Mouse (Mus musculus): ENCODE measurements around the gene Abcc6. TPM values are rescaled to one million over a fixed set of nuclear protein-coding genes. Genes with fewer than 3 reads are reported as not detected.
A peak's percentile ranks its signal among the peaks of the same experiment; 100 is the strongest.

Abcc6 gene
- 0.13 and 0.28 TPM in 2 replicates for polyA plus RNA-seq (2015; fragmentation: Nextera tagmentation; extraction: Ambion mirVana)

- Histone ChIP-seq H3K9ac (peak within 1 kb of the TSS; percentile 8; the same call in 1 of the 2 replicates), H3K36me3 (ENCODE audit: poor library complexity, severe bottlenecking) (no peaks in the 10 kb centered on the region), H3K27ac (no peak within 1 kb of the TSS), H3K4me2 (no peak within 1 kb of the TSS), H3K9me3 (replicated peaks) (no peaks in the 10 kb centered on the region), H3K4me1 (peaks cover 12% of the 10 kb centered on the region), H3K27me3 (peaks cover 8% of the 10 kb centered on the region), H3K4me3 (no peak within 1 kb of the TSS)
- ATAC-seq, result no peak
- 11% methylated on average over 11 of the region's 11 CpGs for WGBS
Measured at GRCm38 (mm10) chr7:46030145-46030488, at the start of gene Abcc6. Gene Abcc6, minus strand, starts transcription at chr7:46030302.

GRCm38 (mm10) chr7:46077675-46078074 is 47.6 kb upstream of the Abcc6 start:
- peak; percentile 78 for ATAC-seq
- peaks cover 96% of the 10 kb centered on the region for H3K36me3 ChIP-seq (ENCODE audit: poor library complexity, severe bottlenecking)
- WGBS, result 67% methylated on average over 12 of the region's 12 CpGs

GRCm38 (mm10) chr7:46076844-46077243 is 46.7 kb upstream of the Abcc6 start:
- 89% methylated on average over 7 of the region's 7 CpGs for WGBS
- Histone ChIP-seq H3K4me3 (no peak overlapping the region), H3K36me3 (ENCODE audit: poor library complexity, severe bottlenecking) (peaks cover 95% of the 10 kb centered on the region), H3K27ac (no peak overlapping the region), H3K4me1 (peaks cover 9% of the 10 kb centered on the region; the same call in 1 of the 2 replicates), H3K9ac (no peak overlapping the region), H3K27me3 (no peaks in the 10 kb centered on the region), H3K9me3 (replicated peaks) (no peaks in the 10 kb centered on the region), H3K4me2 (no peak overlapping the region)
- ATAC-seq, result no peak

More at GRCm38 (mm10) chr7:46077675-46078074, 47.6 kb upstream of the Abcc6 start:
- Histone ChIP-seq H3K27ac (no peak overlapping the region), H3K4me1 (peaks cover 9% of the 10 kb centered on the region; the same call in 1 of the 2 replicates), H3K4me2 (no peak overlapping the region), H3K4me3 (no peak overlapping the region), H3K9me3 (replicated peaks) (no peaks in the 10 kb centered on the region), H3K27me3 (no peaks in the 10 kb centered on the region), H3K9ac (no peak overlapping the region)

- no peaks in the 10 kb centered on the region for H3K27me3 ChIP-seq
- H3K9ac ChIP-seq, result no peak overlapping the region
- H3K9me3 ChIP-seq (replicated peaks), result no peaks in the 10 kb centered on the region
- H3K36me3 ChIP-seq (ENCODE audit: poor library complexity, severe bottlenecking), result peaks cover 95% of the 10 kb centered on the region
- no peak for ATAC-seq
- H3K4me2 ChIP-seq, result no peak overlapping the region
- H3K4me3 ChIP-seq, result no peak overlapping the region
- H3K4me1 ChIP-seq, result no peaks in the 10 kb centered on the region
- no peak overlapping the region for H3K27ac ChIP-seq
- 93% methylated on average over 8 of the region's 8 CpGs for WGBS
Measured at GRCm38 (mm10) chr7:46068831-46069230, 38.7 kb upstream of the Abcc6 start.

- no peak overlapping the region for H3K4me2 ChIP-seq
- no peak overlapping the region for H3K9ac ChIP-seq
- H3K9me3 ChIP-seq (replicated peaks), result no peaks in the 10 kb centered on the region
- H3K36me3 ChIP-seq (ENCODE audit: poor library complexity, severe bottlenecking), result peaks cover 90% of the 10 kb centered on the region
- no peaks in the 10 kb centered on the region for H3K4me1 ChIP-seq
- 95% methylated on average over 6 of the region's 6 CpGs for WGBS
- H3K27ac ChIP-seq, result no peak overlapping the region
- no peaks in the 10 kb centered on the region for H3K27me3 ChIP-seq
- no peak overlapping the region for H3K4me3 ChIP-seq
- no peak for ATAC-seq
Measured at GRCm38 (mm10) chr7:46063296-46063695, 33.2 kb upstream of the Abcc6 start.

GRCm38 (mm10) chr7:46061614-46062013 is 31.5 kb upstream of the Abcc6 start:
- no peaks in the 10 kb centered on the region for H3K4me1 ChIP-seq
- H3K36me3 ChIP-seq (ENCODE audit: poor library complexity, severe bottlenecking), result peaks cover 90% of the 10 kb centered on the region
- WGBS, result 94% methylated on average over 16 of the region's 16 CpGs
- H3K9me3 ChIP-seq (replicated peaks), result no peaks in the 10 kb centered on the region
- no peak for ATAC-seq
- H3K27ac ChIP-seq, result no peak overlapping the region
- H3K4me3 ChIP-seq, result no peak overlapping the region
- no peak overlapping the region for H3K9ac ChIP-seq
- no peaks in the 10 kb centered on the region for H3K27me3 ChIP-seq
- H3K4me2 ChIP-seq, result no peak overlapping the region

- no peaks in the 10 kb centered on the region for H3K9me3 ChIP-seq (replicated peaks)
- 95% methylated on average over 8 of the region's 8 CpGs for WGBS
- H3K27ac ChIP-seq, result no peak overlapping the region
- H3K4me3 ChIP-seq, result no peak overlapping the region
- no peak overlapping the region for H3K9ac ChIP-seq
- no peak overlapping the region for H3K4me2 ChIP-seq
- H3K27me3 ChIP-seq, result no peaks in the 10 kb centered on the region
- ATAC-seq, result no peak
- peaks cover 88% of the 10 kb centered on the region for H3K36me3 ChIP-seq (ENCODE audit: poor library complexity, severe bottlenecking)
- no peaks in the 10 kb centered on the region for H3K4me1 ChIP-seq
Measured at GRCm38 (mm10) chr7:46060688-46061087, 30.6 kb upstream of the Abcc6 start.

- H3K4me1 ChIP-seq, result no peaks in the 10 kb centered on the region
- no peak overlapping the region for H3K9ac ChIP-seq
- H3K36me3 ChIP-seq (ENCODE audit: poor library complexity, severe bottlenecking), result peaks cover 92% of the 10 kb centered on the region
- 93% methylated on average over 11 of the region's 11 CpGs for WGBS
- H3K27ac ChIP-seq, result no peak overlapping the region
- ATAC-seq, result no peak
- H3K27me3 ChIP-seq, result no peaks in the 10 kb centered on the region
- no peak overlapping the region for H3K4me2 ChIP-seq
- no peaks in the 10 kb centered on the region for H3K9me3 ChIP-seq (replicated peaks)
- no peak overlapping the region for H3K4me3 ChIP-seq
Measured at GRCm38 (mm10) chr7:46058882-46059281, 28.8 kb upstream of the Abcc6 start.

- WGBS, result 83% methylated on average over 3 of the region's 3 CpGs
- ATAC-seq, result no peak
- Histone ChIP-seq H3K9me3 (replicated peaks) (no peaks in the 10 kb centered on the region), H3K4me1 (no peaks in the 10 kb centered on the region), H3K4me2 (no peak overlapping the region), H3K4me3 (no peak overlapping the region), H3K9ac (no peak overlapping the region), H3K27ac (no peak overlapping the region), H3K27me3 (no peaks in the 10 kb centered on the region), H3K36me3 (ENCODE audit: poor library complexity, severe bottlenecking) (peaks cover 82% of the 10 kb centered on the region)
Measured at GRCm38 (mm10) chr7:46053566-46053965, 23.5 kb upstream of the Abcc6 start.

- H3K27ac ChIP-seq, result no peak overlapping the region
- H3K27me3 ChIP-seq, result no peaks in the 10 kb centered on the region
- H3K36me3 ChIP-seq (ENCODE audit: poor library complexity, severe bottlenecking), result peaks cover 82% of the 10 kb centered on the region
- WGBS, result 89% methylated on average over 4 of the region's 4 CpGs
- H3K9me3 ChIP-seq (replicated peaks), result no peaks in the 10 kb centered on the region
- no peak overlapping the region for H3K4me2 ChIP-seq
- H3K4me1 ChIP-seq, result no peaks in the 10 kb centered on the region
- no peak overlapping the region for H3K4me3 ChIP-seq
- peak; percentile 41; the same call in 1 of the 2 replicates for ATAC-seq
- H3K9ac ChIP-seq, result no peak overlapping the region
Measured at GRCm38 (mm10) chr7:46052161-46052821, 22.2 kb upstream of the Abcc6 start.

- Histone ChIP-seq H3K9ac (no peak overlapping the region), H3K4me1 (no peaks in the 10 kb centered on the region), H3K9me3 (replicated peaks) (no peaks in the 10 kb centered on the region), H3K27me3 (no peaks in the 10 kb centered on the region), H3K4me3 (no peak overlapping the region), H3K27ac (no peak overlapping the region), H3K4me2 (no peak overlapping the region), H3K36me3 (ENCODE audit: poor library complexity, severe bottlenecking) (peaks cover 82% of the 10 kb centered on the region)
- no peak for ATAC-seq
- WGBS, result 78% methylated on average over 7 of the region's 7 CpGs
Measured at GRCm38 (mm10) chr7:46049981-46050380, 19.9 kb upstream of the Abcc6 start.

GRCm38 (mm10) chr7:46047873-46048562 is 17.9 kb upstream of the Abcc6 start:
- no peak overlapping the region for H3K9ac ChIP-seq
- peaks cover 80% of the 10 kb centered on the region for H3K36me3 ChIP-seq (ENCODE audit: poor library complexity, severe bottlenecking)
- no peak overlapping the region for H3K4me2 ChIP-seq
- H3K9me3 ChIP-seq (replicated peaks), result no peaks in the 10 kb centered on the region
- no peak overlapping the region for H3K4me3 ChIP-seq
- H3K27ac ChIP-seq, result no peak overlapping the region
- H3K27me3 ChIP-seq, result no peaks in the 10 kb centered on the region
- no peak for ATAC-seq
- no peaks in the 10 kb centered on the region for H3K4me1 ChIP-seq
- WGBS, result 94% methylated on average over 13 of the region's 13 CpGs
